Mouse (Mus musculus) embryonic facial prominence, embryonic 11.5 days (tissue): ENCODE data around the gene Cacna2d2. TPM values are rescaled to one million over a fixed set of nuclear protein-coding genes. Genes with fewer than 3 reads are reported as not detected.

Experiments
- ATAC-seq: fragments of 200-750 bp; cut with Nextera tagmentation; replicated peaks from 2 replicates; pipeline ENCODE4 v1.8.0; 2017; ENCODE audit warnings: low read depth; ENCODE audit not compliant: insufficient number of reproducible peaks, low FRiP score, low TSS enrichment
- DNase-seq: peaks from one replicate; pipeline ENCODE4 v3.0.0-alpha.2; 2015; ENCODE audit warnings: low spot score
- H3K27ac ChIP-seq: fragments of 300-500 bp; sonication (generic); replicated peaks from 2 replicates; pipeline ENCODE4 v1.5.1; 2014; ENCODE audit warnings: mild to moderate bottlenecking, low read depth, low read length, control low read depth
- H3K27me3 ChIP-seq: fragments of 300-500 bp; sonication (generic); 2 replicates; pipeline ENCODE4 v1.6.1; 2014; ENCODE audit warnings: mild to moderate bottlenecking, low read length, moderate library complexity, mixed read lengths; ENCODE audit not compliant: control insufficient read depth, insufficient read depth
- H3K36me3 ChIP-seq: fragments of 300-500 bp; sonication (generic); replicated peaks from 2 replicates; pipeline ENCODE4 v1.6.1; 2014; ENCODE audit warnings: low read depth, mild to moderate bottlenecking, low read length, moderate library complexity, mixed read lengths; ENCODE audit not compliant: control insufficient read depth, insufficient read depth
- H3K4me1 ChIP-seq: fragments of 300-500 bp; sonication (generic); 2 replicates; pipeline ENCODE4 v1.6.1; 2014; ENCODE audit warnings: low read length, mixed read lengths; ENCODE audit not compliant: control insufficient read depth, insufficient read depth
- H3K4me2 ChIP-seq: fragments of 300-500 bp; sonication (generic); 2 replicates; pipeline ENCODE4 v1.6.1; 2014; ENCODE audit warnings: low read depth, mild to moderate bottlenecking, control low read depth, low read length, moderate library complexity
- H3K4me3 ChIP-seq: fragments of 300-500 bp; sonication (generic); 2 replicates; pipeline ENCODE4 v1.5.1; 2014; ENCODE audit warnings: low read depth, low read length, control low read depth
- H3K9ac ChIP-seq: fragments of 300-500 bp; sonication (generic); replicated peaks from 2 replicates; pipeline ENCODE4 v1.6.1; 2014; ENCODE audit warnings: mild to moderate bottlenecking, control low read depth, low read length
- H3K9me3 ChIP-seq: fragments of 300-500 bp; sonication (generic); replicated peaks from 2 replicates; pipeline ENCODE4 v1.6.1; 2016; ENCODE audit warnings: mild to moderate bottlenecking, low read length, inconsistent platforms, mixed read lengths; ENCODE audit not compliant: control insufficient read depth
- WGBS: fragments of 180-500 bp; shearing (Covaris S2); extraction: QIAGEN DNeasy Blood & Tissue Kit; methylation state at CpG from one replicate; pipeline ENCODE4 v1.1.7; 2014; 5-methylcytosine and 5-hydroxymethylcytosine counted together
- polyA plus RNA-seq: library from polyadenylated mRNA; unstranded; fragments of >200 nt; fragmentation: Nextera tagmentation; extraction: Ambion mirVana; gene quantifications from 2 replicates; pipeline ENCODE4 v1.2.1, GENCODE M21; 2014

Cacna2d2 gene
- polyA plus RNA-seq, 1 experiment from 2014 or later: 0.63 TPM

- ATAC-seq (no peak), DNase-seq (no peak)
- Histone ChIP-seq H3K36me3 (no peaks in the 10 kb centered on the region; the same call in 1 of the 2 replicates), H3K4me1 (no peaks in the 10 kb centered on the region; the same call in none of the 2 replicates), H3K4me3 (no peak overlapping the region), H3K27ac (no peak overlapping the region), H3K9me3 (no peaks in the 10 kb centered on the region), H3K27me3 (no peaks in the 10 kb centered on the region), H3K9ac (no peak overlapping the region), H3K4me2 (no peak overlapping the region)
- WGBS: 92% methylated on average over 17 of the region's 17 CpGs
These were observed 144.8 kb downstream of the Cacna2d2 start for GRCm38 (mm10) chr9:107544196-107544700.

GRCm38 (mm10) chr9:107544729-107545128 is 145.3 kb downstream of the Cacna2d2 start:
- ATAC-seq (no peak), DNase-seq (no peak)
- Histone ChIP-seq H3K9ac (no peak overlapping the region), H3K4me1 (no peaks in the 10 kb centered on the region; the same call in none of the 2 replicates), H3K36me3 (no peaks in the 10 kb centered on the region; the same call in 1 of the 2 replicates), H3K27me3 (no peaks in the 10 kb centered on the region), H3K9me3 (no peaks in the 10 kb centered on the region), H3K4me3 (no peak overlapping the region), H3K4me2 (no peak overlapping the region), H3K27ac (no peak overlapping the region)
- 92% methylated on average over 12 of the region's 12 CpGs for WGBS

GRCm38 (mm10) chr9:107545199-107545598 is 145.8 kb downstream of the Cacna2d2 start:
- 83% methylated on average over 10 of the region's 10 CpGs for WGBS
- DNase-seq (no peak), ATAC-seq (no peak)
- no peak overlapping the region for H3K27ac ChIP-seq
- H3K27me3 ChIP-seq: no peaks in the 10 kb centered on the region
- H3K36me3 ChIP-seq: no peaks in the 10 kb centered on the region; the same call in 1 of the 2 replicates
- H3K4me2 ChIP-seq: no peak overlapping the region; the same call in 1 of the 2 replicates
- no peaks in the 10 kb centered on the region for H3K9me3 ChIP-seq
- no peaks in the 10 kb centered on the region; the same call in none of the 2 replicates for H3K4me1 ChIP-seq
- no peak overlapping the region for H3K4me3 ChIP-seq
- no peak overlapping the region for H3K9ac ChIP-seq

GRCm38 (mm10) chr9:107545602-107546001 is 146.2 kb downstream of the Cacna2d2 start:
- no peak overlapping the region for H3K4me3 ChIP-seq
- H3K27ac ChIP-seq: no peak overlapping the region
- no peak overlapping the region for H3K4me2 ChIP-seq
- no peaks in the 10 kb centered on the region; the same call in none of the 2 replicates for H3K4me1 ChIP-seq
- no peak overlapping the region for H3K9ac ChIP-seq
- ATAC-seq (no peak), DNase-seq (peak; percentile 83)
- 13% methylated on average over 3 of the region's 3 CpGs for WGBS
- H3K9me3 ChIP-seq: no peaks in the 10 kb centered on the region
- H3K36me3 ChIP-seq: no peaks in the 10 kb centered on the region; the same call in 1 of the 2 replicates
- H3K27me3 ChIP-seq: 0 out of 2 replicates have a peak, but pooled peaks cover under 1% of the 10 kb centered on the region

GRCm38 (mm10) chr9:107547026-107547425 is 147.6 kb downstream of the Cacna2d2 start, which contains the start of gene Zmynd10:
Gene Zmynd10, plus strand, starts transcription at chr9:107547298.
- H3K4me1 ChIP-seq: no peaks in the 10 kb centered on the region; the same call in none of the 2 replicates
- no peak within 1 kb of the TSS; the same call in 1 of the 2 replicates for H3K4me3 ChIP-seq
- H3K4me2 ChIP-seq: peak within 1 kb of the TSS; percentile 44
- H3K9ac ChIP-seq: no peak within 1 kb of the TSS
- peak; percentile 64 for ATAC-seq
- DNase-seq: peak; percentile 98
- no peaks in the 10 kb centered on the region for H3K9me3 ChIP-seq
- no peak within 1 kb of the TSS for H3K27ac ChIP-seq
- WGBS: 5% methylated on average over 20 of the region's 20 CpGs
- H3K36me3 ChIP-seq: no peaks in the 10 kb centered on the region; the same call in 1 of the 2 replicates
- peaks cover 5% of the 10 kb centered on the region; the same call in 1 of the 2 replicates for H3K27me3 ChIP-seq

GRCm38 (mm10) chr9:107547957-107548356 is 148.5 kb downstream of the Cacna2d2 start:
- H3K27me3 ChIP-seq: peaks cover 5% of the 10 kb centered on the region; the same call in 1 of the 2 replicates

GRCm38 (mm10) chr9:107548820-107549219 is 149.4 kb downstream of the Cacna2d2 start:
- Histone ChIP-seq H3K27me3 (peaks cover 5% of the 10 kb centered on the region; the same call in 1 of the 2 replicates), H3K9ac (no peak overlapping the region), H3K4me1 (no peaks in the 10 kb centered on the region; the same call in 1 of the 2 replicates), H3K4me2 (no peak overlapping the region), H3K4me3 (no peak overlapping the region), H3K27ac (no peak overlapping the region), H3K36me3 (no peaks in the 10 kb centered on the region; the same call in 1 of the 2 replicates), H3K9me3 (no peaks in the 10 kb centered on the region)
- WGBS: 85% methylated on average over 10 of the region's 10 CpGs
- no peak for ATAC-seq
- DNase-seq: no peak

More at GRCm38 (mm10) chr9:107547957-107548356, 148.5 kb downstream of the Cacna2d2 start:
- DNase-seq: no peak
- Histone ChIP-seq H3K9ac (no peak overlapping the region), H3K4me2 (no peak overlapping the region), H3K27ac (no peak overlapping the region), H3K9me3 (no peaks in the 10 kb centered on the region), H3K4me3 (no peak overlapping the region), H3K36me3 (no peaks in the 10 kb centered on the region; the same call in 1 of the 2 replicates), H3K4me1 (no peaks in the 10 kb centered on the region; the same call in 1 of the 2 replicates)
- 78% methylated on average over 5 of the region's 5 CpGs for WGBS
- ATAC-seq: no peak
